Mouse (Mus musculus) liver, embryonic 15.5 days (tissue): ENCODE data around the gene Zfp180. TPM values are rescaled to one million over a fixed set of nuclear protein-coding genes. Genes with fewer than 3 reads are reported as not detected.

Source experiments
- ATAC-seq: fragments of 200-750 bp; cut with Nextera tagmentation; 2 replicates; pipeline ENCODE4 v1.8.0; 2017; ENCODE audit warnings: moderate number of reproducible peaks, mild to moderate bottlenecking, moderate library complexity; ENCODE audit not compliant: insufficient read depth
- H3K27ac ChIP-seq: fragments of 300-500 bp; sonication (generic); replicated peaks from 2 replicates; pipeline ENCODE4 v1.5.1; 2015; ENCODE audit warnings: mild to moderate bottlenecking, inconsistent platforms
- H3K27me3 ChIP-seq: fragments of 300-500 bp; sonication (generic); 2 replicates; pipeline ENCODE4 v1.6.1; 2015; ENCODE audit warnings: mild to moderate bottlenecking, inconsistent platforms
- H3K36me3 ChIP-seq: fragments of 300-500 bp; sonication (generic); replicated peaks from 2 replicates; pipeline ENCODE4 v1.6.1; 2015; ENCODE audit warnings: moderate library complexity, mild to moderate bottlenecking, inconsistent platforms
- H3K4me1 ChIP-seq: fragments of 300-500 bp; sonication (generic); replicated peaks from 2 replicates; pipeline ENCODE4 v1.6.1; 2015; ENCODE audit warnings: inconsistent platforms
- H3K4me2 ChIP-seq: fragments of 300-500 bp; sonication (generic); 2 replicates; pipeline ENCODE4 v1.6.1; 2015; ENCODE audit warnings: moderate library complexity, mild to moderate bottlenecking, inconsistent platforms
- H3K4me3 ChIP-seq: fragments of 300-500 bp; sonication (generic); replicated peaks from 2 replicates; pipeline ENCODE4 v1.5.1; 2015; ENCODE audit warnings: mild to moderate bottlenecking, inconsistent platforms
- H3K9ac ChIP-seq: fragments of 300-500 bp; sonication (generic); 2 replicates; pipeline ENCODE4 v1.6.1; 2015; ENCODE audit warnings: moderate library complexity, mild to moderate bottlenecking, inconsistent platforms
- H3K9me3 ChIP-seq: fragments of 300-500 bp; sonication (generic); replicated peaks from 2 replicates; pipeline ENCODE4 v1.6.1; 2016; ENCODE audit warnings: inconsistent platforms
- WGBS: fragments of 180-500 bp; shearing (Covaris S2); methylation state at CpG from one replicate; pipeline ENCODE4 v1.1.7; 2015; ENCODE audit warnings: mixed read lengths; ENCODE audit not compliant: insufficient replicate concordance; 5-methylcytosine and 5-hydroxymethylcytosine counted together
- polyA plus RNA-seq: library from polyadenylated mRNA; unstranded; fragments of >200 nt; fragmentation: Nextera tagmentation; extraction: Ambion mirVana; gene quantifications from 2 replicates; pipeline ENCODE4 v1.2.1, GENCODE M21; 2015

The Zfp180 gene
- polyA plus RNA-seq, 1 experiment from 2014 or later = 8.0 TPM

GRCm38 (mm10) chr7:24112156-24112856, 30.6 kb downstream of the Zfp180 start, which contains the start of gene Zfp112:
Zfp112 (plus strand) TSS chr7:24112314.
- ATAC-seq = peak; percentile 88
- Histone ChIP-seq H3K9me3 (0 out of 2 replicates have a peak, but pooled peaks cover under 1% of the 10 kb centered on the region), H3K27me3 (no peaks in the 10 kb centered on the region), H3K4me1 (peaks cover 16% of the 10 kb centered on the region), H3K27ac (peak within 1 kb of the TSS; percentile 64), H3K9ac (peak within 1 kb of the TSS; percentile 40), H3K4me3 (peak within 1 kb of the TSS; percentile 61), H3K36me3 (peaks cover 25% of the 10 kb centered on the region), H3K4me2 (peak within 1 kb of the TSS; percentile 73)
- 4% methylated on average over 23 of the region's 23 CpGs for WGBS

- H3K9me3 ChIP-seq = no peaks in the 10 kb centered on the region
- H3K27me3 ChIP-seq = no peaks in the 10 kb centered on the region
- peaks cover 18% of the 10 kb centered on the region for H3K36me3 ChIP-seq
- peak overlapping the region; percentile 61 for H3K4me3 ChIP-seq
- peaks cover 16% of the 10 kb centered on the region for H3K4me1 ChIP-seq
- WGBS = 18% methylated on average over 12 of the region's 12 CpGs
- ATAC-seq = no peak
- H3K9ac ChIP-seq = peak overlapping the region; percentile 40
- peak overlapping the region; percentile 73 for H3K4me2 ChIP-seq
- H3K27ac ChIP-seq = peak overlapping the region; percentile 57
Measured at GRCm38 (mm10) chr7:24113001-24113400, 31.3 kb downstream of the Zfp180 start.

- no peak overlapping the region for H3K9ac ChIP-seq
- H3K27me3 ChIP-seq = no peaks in the 10 kb centered on the region
- no peaks in the 10 kb centered on the region for H3K36me3 ChIP-seq
- WGBS = 31% methylated on average over 4 of the region's 4 CpGs
- H3K9me3 ChIP-seq = no peaks in the 10 kb centered on the region
- H3K27ac ChIP-seq = no peak overlapping the region
- H3K4me1 ChIP-seq = peaks cover 16% of the 10 kb centered on the region
- ATAC-seq = no peak
- no peak overlapping the region for H3K4me2 ChIP-seq
- H3K4me3 ChIP-seq = no peak overlapping the region
Measured at GRCm38 (mm10) chr7:24116655-24117054, 34.9 kb downstream of the Zfp180 start.

- peaks cover 23% of the 10 kb centered on the region for H3K36me3 ChIP-seq
- no peaks in the 10 kb centered on the region for H3K27me3 ChIP-seq
- WGBS = 16% methylated on average over 6 of the region's 6 CpGs
- H3K4me1 ChIP-seq = peaks cover 16% of the 10 kb centered on the region
- no peak overlapping the region for H3K27ac ChIP-seq
- H3K4me2 ChIP-seq = peak overlapping the region; percentile 76
- peak overlapping the region; percentile 71 for H3K4me3 ChIP-seq
- peak overlapping the region; percentile 70 for H3K9ac ChIP-seq
- peak; percentile 27; the same call in 1 of the 2 replicates for ATAC-seq
- H3K9me3 ChIP-seq = no peaks in the 10 kb centered on the region
Measured at GRCm38 (mm10) chr7:24133425-24133995, 51.8 kb downstream of the Zfp180 start.

GRCm38 (mm10) chr7:24133996-24134828, 52.5 kb downstream of the Zfp180 start, which contains the start of gene Zfp235:
Zfp235 (plus strand) TSS chr7:24134169.
- 3% methylated on average over 32 of the region's 32 CpGs for WGBS
- H3K4me3 ChIP-seq = peak within 1 kb of the TSS; percentile 71
- no peaks in the 10 kb centered on the region for H3K9me3 ChIP-seq
- H3K9ac ChIP-seq = peak within 1 kb of the TSS; percentile 70
- H3K27me3 ChIP-seq = no peaks in the 10 kb centered on the region
- peak; percentile 92 for ATAC-seq
- H3K27ac ChIP-seq = no peak within 1 kb of the TSS
- H3K4me2 ChIP-seq = peak within 1 kb of the TSS; percentile 76
- peaks cover 24% of the 10 kb centered on the region for H3K36me3 ChIP-seq
- peaks cover 16% of the 10 kb centered on the region for H3K4me1 ChIP-seq

GRCm38 (mm10) chr7:24142566-24142965, 60.8 kb downstream of the Zfp180 start:
- H3K9me3 ChIP-seq = no peaks in the 10 kb centered on the region
- H3K4me1 ChIP-seq = no peaks in the 10 kb centered on the region
- peaks cover 28% of the 10 kb centered on the region for H3K36me3 ChIP-seq
- no peak overlapping the region for H3K4me2 ChIP-seq
- H3K9ac ChIP-seq = no peak overlapping the region
- H3K27me3 ChIP-seq = no peaks in the 10 kb centered on the region
- no peak overlapping the region for H3K4me3 ChIP-seq
- no peak for ATAC-seq
- WGBS = 29% methylated on average over 6 of the region's 6 CpGs
- no peak overlapping the region for H3K27ac ChIP-seq

GRCm38 (mm10) chr7:24153272-24153671, 71.5 kb downstream of the Zfp180 start:
- ATAC-seq = no peak
- no peaks in the 10 kb centered on the region for H3K9me3 ChIP-seq
- H3K4me3 ChIP-seq = no peak overlapping the region
- H3K27me3 ChIP-seq = no peaks in the 10 kb centered on the region
- H3K4me1 ChIP-seq = no peaks in the 10 kb centered on the region
- no peak overlapping the region for H3K27ac ChIP-seq
- no peak overlapping the region for H3K9ac ChIP-seq
- H3K4me2 ChIP-seq = no peak overlapping the region
- no peaks in the 10 kb centered on the region for H3K36me3 ChIP-seq
- 13% methylated on average over 1 of the region's 1 CpGs for WGBS

Other genes with a start within 250 kb of the Zfp180 start
- gene Vmn1r176, start 244.6 kb upstream of the Zfp180 start, polyA plus RNA-seq = not detected in 2 replicates
- not detected in 2 replicates for gene Vmn1r177, start 215.5 kb upstream of the Zfp180 start, polyA plus RNA-seq
- not detected in 2 replicates for gene Vmn1r178, start 189.9 kb upstream of the Zfp180 start, polyA plus RNA-seq
- not detected in 2 replicates for gene Vmn1r179, start 154.9 kb upstream of the Zfp180 start, polyA plus RNA-seq
- gene Vmn1r180, start 131.3 kb upstream of the Zfp180 start, polyA plus RNA-seq = not detected in 2 replicates
- not detected in 2 replicates for gene Vmn1r181, start 107.3 kb upstream of the Zfp180 start, polyA plus RNA-seq
- gene V1rd19, start 80.2 kb upstream of the Zfp180 start, polyA plus RNA-seq = not detected in 2 replicates
- gene Vmn1r183, start 28.7 kb upstream of the Zfp180 start, polyA plus RNA-seq = not detected in 2 replicates
- 0.50 and 0.54 TPM in 2 replicates for gene Zfp112, start 30.4 kb downstream of the Zfp180 start, polyA plus RNA-seq
- 3.3 and 3.5 TPM in 2 replicates for gene Zfp235, start 52.2 kb downstream of the Zfp180 start, polyA plus RNA-seq
- 0.40 and 0.61 TPM in 2 replicates for gene Zfp114, start 93.1 kb downstream of the Zfp180 start, polyA plus RNA-seq
- 1.1 TPM in 2 replicates for gene Zfp111, start 129.5 kb downstream of the Zfp180 start, polyA plus RNA-seq
- gene Zfp109, start 155.6 kb downstream of the Zfp180 start, polyA plus RNA-seq = 1.0 and 1.2 TPM in 2 replicates
- gene Zfp108, start 172.9 kb downstream of the Zfp180 start, polyA plus RNA-seq = 0.38 and 0.51 TPM in 2 replicates
- gene Zfp93, start 188.5 kb downstream of the Zfp180 start, polyA plus RNA-seq = 0.88 and 0.93 TPM in 2 replicates
- 2.1 and 2.6 TPM in 2 replicates for gene Zfp61, start 219.3 kb downstream of the Zfp180 start, polyA plus RNA-seq
- gene Zfp94, start 234.7 kb downstream of the Zfp180 start, polyA plus RNA-seq = 1.7 TPM in 2 replicates